Mouse (Mus musculus) forebrain, embryonic 14.5 days (tissue): Measurements from ENCODE around the gene Psmd8. TPM values are rescaled to one million over a fixed set of nuclear protein-coding genes. Genes with fewer than 3 reads are reported as not detected.
A peak's percentile ranks its signal among the peaks of the same experiment; 100 is the strongest.
"Not testable (repeated sequence)": the region's sequence is repeated elsewhere in the genome, so short reads cannot be mapped to it uniquely, and the experiment has no call there.

Experiments used
- ATAC-seq: fragments of 200-750 bp; cut with Nextera tagmentation; 2 replicates; pipeline ENCODE4 v1.8.0; 2017; ENCODE audit warnings: mild to moderate bottlenecking, moderate library complexity
- DNase-seq: peaks from one replicate; pipeline ENCODE4 v3.0.0-alpha.2; 2015; ENCODE audit warnings: low spot score
- H3K27ac ChIP-seq: fragments of 300-500 bp; sonication (generic); 2 replicates; pipeline ENCODE4 v1.5.1; 2014; ENCODE audit warnings: low read depth, mild to moderate bottlenecking, control low read depth, low read length, moderate library complexity
- H3K27me3 ChIP-seq: fragments of 300-500 bp; sonication (generic); replicated peaks from 2 replicates; pipeline ENCODE4 v1.6.1; 2014; ENCODE audit warnings: low read length, control low read depth, mixed read lengths; ENCODE audit not compliant: control insufficient read depth, insufficient read depth
- H3K36me3 ChIP-seq: fragments of 300-500 bp; sonication (generic); 2 replicates; pipeline ENCODE4 v1.6.1; 2014; ENCODE audit warnings: low read length, control low read depth; ENCODE audit not compliant: control insufficient read depth, insufficient read depth
- H3K4me1 ChIP-seq: fragments of 300-500 bp; sonication (generic); 2 replicates; pipeline ENCODE4 v1.6.1; 2014; ENCODE audit warnings: antibody characterized with exemption, low read length, control low read depth; ENCODE audit not compliant: control insufficient read depth, insufficient read depth
- H3K4me2 ChIP-seq: fragments of 300-500 bp; sonication (generic); 2 replicates; pipeline ENCODE4 v1.6.1; 2014; ENCODE audit warnings: mild to moderate bottlenecking, control low read depth, low read length
- H3K4me3 ChIP-seq: fragments of 300-500 bp; sonication (generic); 2 replicates; pipeline ENCODE4 v1.5.1; 2014; ENCODE audit warnings: low read depth, low read length, control low read depth
- H3K9ac ChIP-seq: fragments of 300-500 bp; sonication (generic); 2 replicates; pipeline ENCODE4 v1.6.1; 2014; ENCODE audit warnings: mild to moderate bottlenecking, low read length, control low read depth, moderate library complexity
- H3K9me3 ChIP-seq: fragments of 300-500 bp; sonication (generic); replicated peaks from 2 replicates; pipeline ENCODE4 v1.6.1; 2016; ENCODE audit warnings: low read length, control low read depth, mixed read lengths; ENCODE audit not compliant: control insufficient read depth
- WGBS: fragments of 180-500 bp; shearing (Covaris S2); extraction: QIAGEN DNeasy Blood & Tissue Kit; methylation state at CpG from one replicate; pipeline ENCODE4 v1.1.7; 2014; 5-methylcytosine and 5-hydroxymethylcytosine counted together
- polyA plus RNA-seq: library from polyadenylated mRNA; unstranded; fragments of >200 nt; fragmentation: Nextera tagmentation; extraction: Ambion mirVana; gene quantifications from 2 replicates; pipeline ENCODE4 v1.2.1, GENCODE M21; 2014

Gene Psmd8
- polyA plus RNA-seq, 1 experiment from 2014 or later: 364 TPM

- Histone ChIP-seq H3K9ac (no peak overlapping the region), H3K4me1 (no peaks in the 10 kb centered on the region), H3K36me3 (no peaks in the 10 kb centered on the region), H3K27ac (no peak overlapping the region), H3K4me2 (no peak overlapping the region), H3K27me3 (no peaks in the 10 kb centered on the region), H3K9me3 (no peaks in the 10 kb centered on the region), H3K4me3 (no peak overlapping the region)
- ATAC-seq (no peak), DNase-seq (no peak)
- WGBS: 18% methylated on average over 26 of the region's 26 CpGs
Measured at GRCm38 (mm10) chr7:29212199-29212765, 31.8 kb upstream of the Psmd8 start.

- no peaks in the 10 kb centered on the region for H3K4me1 ChIP-seq
- H3K9me3 ChIP-seq: no peaks in the 10 kb centered on the region
- H3K4me3 ChIP-seq: peak overlapping the region; percentile 21
- H3K4me2 ChIP-seq: peak overlapping the region; percentile 44
- DNase-seq (peak; percentile 62), ATAC-seq (peak; percentile 54; the same call in 1 of the 2 replicates)
- no peaks in the 10 kb centered on the region for H3K36me3 ChIP-seq
- H3K9ac ChIP-seq: no peak overlapping the region; the same call in 1 of the 2 replicates
- no peaks in the 10 kb centered on the region for H3K27me3 ChIP-seq
- 6% methylated on average over 34 of the region's 34 CpGs for WGBS
- H3K27ac ChIP-seq: no peak overlapping the region
Measured at GRCm38 (mm10) chr7:29211415-29212198, 31.1 kb upstream of the Psmd8 start.

- H3K4me3 ChIP-seq: peak overlapping the region; percentile 21
- not testable (repeated sequence) for H3K9ac ChIP-seq, H3K4me1 ChIP-seq, ATAC-seq, H3K27me3 ChIP-seq, H3K27ac ChIP-seq, H3K9me3 ChIP-seq, H3K36me3 ChIP-seq, DNase-seq
- WGBS: 33% methylated on average over 13 of the region's 15 CpGs
- peak overlapping the region; percentile 44 for H3K4me2 ChIP-seq
Measured at GRCm38 (mm10) chr7:29211013-29211412, 30.5 kb upstream of the Psmd8 start.

GRCm38 (mm10) chr7:29202577-29202976 lies 22.1 kb upstream of the Psmd8 start:
- DNase-seq: no peak
- Histone ChIP-seq H3K27me3 (no peaks in the 10 kb centered on the region), H3K9ac (no peak overlapping the region), H3K4me1 (no peaks in the 10 kb centered on the region), H3K4me2 (no peak overlapping the region), H3K9me3 (no peaks in the 10 kb centered on the region), H3K4me3 (no peak overlapping the region), H3K36me3 (no peaks in the 10 kb centered on the region), H3K27ac (no peak overlapping the region)
- ATAC-seq: no peak
- 87% methylated on average over 6 of the region's 6 CpGs for WGBS

GRCm38 (mm10) chr7:29194230-29194629 lies 13.7 kb upstream of the Psmd8 start:
- H3K4me1 ChIP-seq, ATAC-seq, DNase-seq, H3K9me3 ChIP-seq, H3K27ac ChIP-seq, H3K4me3 ChIP-seq, H3K27me3 ChIP-seq, H3K4me2 ChIP-seq, H3K9ac ChIP-seq, H3K36me3 ChIP-seq: not testable (repeated sequence)
- 100% methylated on average over 1 of the region's 1 CpGs for WGBS

GRCm38 (mm10) chr7:29181323-29181722 lies 822 bp upstream of the Psmd8 start:
- not testable (repeated sequence) for H3K27me3 ChIP-seq, H3K36me3 ChIP-seq, H3K4me2 ChIP-seq, H3K4me3 ChIP-seq, H3K27ac ChIP-seq, DNase-seq, H3K9me3 ChIP-seq, H3K9ac ChIP-seq, ATAC-seq
- 92% methylated on average over 4 of the region's 4 CpGs for WGBS
- peaks cover 10% of the 10 kb centered on the region for H3K4me1 ChIP-seq

GRCm38 (mm10) chr7:29180854-29181236 lies 344 bp upstream of the Psmd8 start:
- Histone ChIP-seq H3K9ac (peak overlapping the region; percentile 17), H3K4me1 (peaks cover 10% of the 10 kb centered on the region), H3K27me3 (no peaks in the 10 kb centered on the region), H3K9me3 (no peaks in the 10 kb centered on the region), H3K4me2 (peak overlapping the region; percentile 77), H3K27ac (peak overlapping the region; percentile 21; the same call in 1 of the 2 replicates), H3K36me3 (peaks cover 14% of the 10 kb centered on the region), H3K4me3 (peak overlapping the region; percentile 75)
- 40% methylated on average over 5 of the region's 5 CpGs for WGBS
- ATAC-seq (no peak; the same call in 1 of the 2 replicates), DNase-seq (no peak)

- H3K9me3 ChIP-seq: no peaks in the 10 kb centered on the region
- peak overlapping the region; percentile 82 for H3K9ac ChIP-seq
- H3K4me1 ChIP-seq: peaks cover 10% of the 10 kb centered on the region
- H3K4me2 ChIP-seq: peak overlapping the region; percentile 77
- no peaks in the 10 kb centered on the region for H3K27me3 ChIP-seq
- no peak overlapping the region for H3K27ac ChIP-seq
- 49% methylated on average over 7 of the region's 7 CpGs for WGBS
- no peak for DNase-seq
- no peak for ATAC-seq
- peak overlapping the region; percentile 75 for H3K4me3 ChIP-seq
- peaks cover 29% of the 10 kb centered on the region for H3K36me3 ChIP-seq
Measured at GRCm38 (mm10) chr7:29179323-29179722, 1.2 kb downstream of the Psmd8 start.

- DNase-seq: no peak
- no peak overlapping the region for H3K27ac ChIP-seq
- peaks cover 42% of the 10 kb centered on the region for H3K36me3 ChIP-seq
- no peak overlapping the region for H3K9ac ChIP-seq
- peaks cover 10% of the 10 kb centered on the region for H3K4me1 ChIP-seq
- H3K4me2 ChIP-seq: no peak overlapping the region
- no peak overlapping the region for H3K4me3 ChIP-seq
- H3K27me3 ChIP-seq: peaks cover 10% of the 10 kb centered on the region
- ATAC-seq: no peak
- WGBS: 84% methylated on average over 4 of the region's 4 CpGs
- H3K9me3 ChIP-seq: no peaks in the 10 kb centered on the region
Measured at GRCm38 (mm10) chr7:29178106-29178505, 2.4 kb downstream of the Psmd8 start.
